Mouse (Mus musculus) cerebellum, postnatal 4 days (tissue): ENCODE measurements around the gene Magoh.

Source experiments
- DNase-seq, 2 experiments: peaks; one replicate each; pipeline ENCODE4 v3.0.0; 2022; ENCODE audit warnings: low spot score in 2 of 2, mixed read lengths in 1 of 2

The Magoh gene

DNA sequence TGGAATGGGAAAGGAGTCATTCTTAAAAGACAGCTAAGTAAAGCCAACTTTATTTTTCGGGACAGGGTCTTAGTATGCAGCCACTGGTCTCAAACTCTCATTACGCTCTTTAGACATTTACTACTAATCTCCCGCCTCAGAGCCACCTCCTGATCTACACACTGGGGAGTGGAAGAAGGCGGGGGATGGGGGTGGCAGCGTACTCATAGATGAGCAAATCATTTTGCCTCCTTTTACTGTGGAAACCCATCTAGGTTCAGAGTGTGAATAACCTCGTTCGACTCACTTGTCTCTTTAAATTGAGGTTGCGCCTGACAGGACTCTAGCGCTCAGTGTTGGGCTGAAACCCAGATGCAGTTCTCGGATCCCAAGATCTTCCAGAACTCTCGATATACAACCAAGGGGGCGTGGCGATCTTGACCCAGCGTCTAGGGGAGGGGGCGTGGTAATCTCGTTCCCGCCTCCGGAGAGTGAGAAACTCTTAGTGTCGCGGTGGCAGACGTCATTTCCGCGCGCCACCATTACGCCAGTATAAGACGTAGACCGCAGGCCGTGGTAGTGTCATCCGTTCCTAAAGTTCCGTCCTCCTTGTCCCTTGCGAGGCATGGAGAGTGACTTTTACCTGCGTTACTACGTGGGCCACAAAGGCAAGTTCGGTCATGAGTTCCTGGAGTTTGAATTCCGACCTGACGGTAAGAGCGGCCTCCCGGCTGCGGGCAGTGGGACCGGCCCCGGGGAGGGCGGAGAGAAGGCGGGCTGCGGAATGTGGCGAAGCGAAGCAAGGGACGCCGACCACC, at the start of gene Magoh:
Magoh (plus strand) TSS at position 502 of the 797 bp plus-strand sequence.
- peak; percentile 94 to 96 for DNase-seq

DNA sequence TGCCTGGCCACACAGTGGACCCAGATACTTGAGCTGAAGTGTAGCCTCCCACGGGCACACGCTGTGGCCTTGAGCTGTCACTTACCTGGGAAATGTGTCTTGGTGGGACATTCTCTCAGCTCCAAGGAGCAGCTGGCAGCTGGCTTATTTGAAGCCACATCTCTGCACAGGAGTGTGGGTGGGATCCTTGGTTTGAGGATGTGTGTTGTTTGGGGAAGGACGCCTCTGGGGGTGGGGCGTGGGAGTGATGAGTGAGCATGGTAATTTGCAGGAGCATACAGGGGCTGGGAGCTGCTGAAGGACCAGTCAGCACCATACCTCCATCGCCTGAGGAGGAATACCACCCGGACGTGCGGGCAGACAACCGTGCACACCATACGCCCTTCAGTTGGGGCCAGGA, 49.4 kb upstream of the Magoh start:
- DNase-seq: no peak

DNA sequence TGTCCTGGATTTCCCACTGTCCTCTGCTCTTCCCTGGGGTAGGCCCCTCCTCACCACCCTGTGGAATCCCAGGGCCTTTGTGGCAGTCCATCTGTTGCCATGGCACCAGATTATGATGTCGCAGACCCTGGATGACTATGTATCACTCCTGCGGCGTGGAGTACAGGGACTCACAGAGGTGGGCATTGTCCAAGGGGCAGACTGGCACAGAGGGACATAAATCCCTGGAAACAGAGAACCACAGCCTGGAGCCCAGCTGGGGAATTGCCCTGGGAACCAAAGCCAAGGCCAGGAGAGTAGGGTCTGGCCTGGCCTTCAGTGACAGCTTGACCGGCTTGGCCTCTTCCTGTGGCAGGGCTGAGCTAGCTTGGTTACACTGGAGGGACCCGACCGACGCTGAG, 48.7 kb upstream of the Magoh start:
- DNase-seq: no peak

DNA sequence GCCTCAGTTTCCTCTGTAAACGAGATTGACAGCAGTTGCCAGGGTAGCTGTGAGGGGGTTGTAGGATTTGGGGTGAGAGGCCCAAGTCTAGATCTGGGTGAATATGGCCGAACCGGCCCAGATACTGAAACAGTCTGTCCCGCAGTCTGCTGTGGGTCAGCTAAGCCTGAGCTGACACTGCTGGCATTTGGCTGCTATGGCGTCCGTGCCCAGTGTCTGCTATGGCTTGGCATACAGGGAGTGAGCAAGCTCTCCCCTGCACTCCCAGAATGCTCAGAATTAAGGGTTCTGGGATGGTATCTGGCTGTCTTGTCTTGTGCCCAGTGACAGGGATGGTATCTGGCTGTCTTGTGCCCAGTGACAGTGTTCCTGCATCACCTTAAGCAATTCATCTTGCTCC, 47.9 kb upstream of the Magoh start:
- DNase-seq: no peak

DNA sequence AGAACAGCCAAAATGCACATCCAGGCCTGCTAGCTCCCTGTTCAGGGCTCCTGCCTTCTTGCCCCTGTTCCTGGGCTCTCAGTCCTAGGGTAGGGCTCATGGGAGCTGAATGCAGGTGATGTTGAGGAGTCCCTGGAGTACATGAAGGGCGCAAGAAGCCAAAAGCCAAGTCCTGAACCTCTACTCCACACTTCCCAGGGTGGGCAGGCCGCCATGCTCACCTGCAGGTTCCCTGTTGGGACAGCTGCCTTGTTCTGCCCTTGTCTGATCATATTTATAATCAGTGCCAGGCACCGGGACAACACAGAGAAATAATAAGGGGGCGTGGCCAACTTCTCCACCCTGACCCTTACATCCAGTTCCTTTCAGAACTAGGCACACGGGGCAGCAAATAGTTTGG, 46.0 kb upstream of the Magoh start:
- DNase-seq: no peak

DNA sequence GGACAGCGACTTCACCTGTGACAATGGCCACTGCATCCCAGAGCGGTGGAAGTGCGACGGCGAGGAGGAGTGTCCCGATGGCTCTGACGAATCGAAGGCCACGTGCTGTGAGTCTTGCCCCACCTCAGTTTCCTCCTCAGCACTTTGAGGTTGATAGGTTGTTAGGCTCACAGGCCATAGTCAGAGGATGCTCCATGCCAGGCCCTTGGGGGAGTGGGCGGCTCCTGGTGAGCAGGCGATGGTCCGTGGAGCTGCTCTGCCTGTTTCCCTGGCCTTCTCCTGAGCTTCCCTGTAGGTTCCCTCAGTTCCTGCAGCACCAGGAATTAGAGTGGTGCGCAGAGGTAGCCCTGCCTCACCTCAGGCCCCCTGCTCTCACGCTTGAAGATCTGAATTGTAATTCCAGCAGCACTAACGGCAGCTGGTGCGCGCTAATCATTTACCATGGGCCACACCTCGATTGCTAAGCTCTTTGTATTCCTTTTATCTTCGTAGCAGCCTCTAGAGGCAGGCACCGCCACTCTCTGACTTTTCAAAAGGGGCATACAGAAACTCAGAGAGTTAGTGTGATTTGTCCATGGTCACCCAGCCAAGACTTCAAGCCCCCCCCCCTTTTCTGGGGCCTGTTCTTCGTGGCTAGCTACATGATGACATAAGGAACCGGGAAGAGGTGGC, 44.8 kb upstream of the Magoh start:
- DNase-seq: no peak

DNA sequence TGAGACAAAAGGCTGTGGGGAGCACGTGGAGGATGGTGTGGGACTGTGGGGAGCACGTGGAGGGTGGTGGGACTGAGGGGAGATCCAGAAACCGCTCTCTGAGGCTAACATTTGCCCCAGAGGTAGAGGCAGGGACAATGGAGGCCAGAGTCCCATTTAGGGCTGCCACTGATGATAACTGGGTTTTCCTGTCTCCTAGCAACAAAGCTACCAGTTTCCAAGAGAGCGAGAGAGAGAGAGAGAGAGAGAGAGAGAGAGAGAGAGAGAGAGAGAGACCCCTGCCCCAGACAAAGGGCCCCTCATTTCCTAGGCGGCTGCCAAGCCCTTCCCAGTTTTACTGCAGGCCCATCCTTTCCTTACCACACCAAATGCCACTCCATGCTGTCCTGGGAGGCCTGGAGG, 44.0 kb upstream of the Magoh start:
- DNase-seq: no peak

DNA sequence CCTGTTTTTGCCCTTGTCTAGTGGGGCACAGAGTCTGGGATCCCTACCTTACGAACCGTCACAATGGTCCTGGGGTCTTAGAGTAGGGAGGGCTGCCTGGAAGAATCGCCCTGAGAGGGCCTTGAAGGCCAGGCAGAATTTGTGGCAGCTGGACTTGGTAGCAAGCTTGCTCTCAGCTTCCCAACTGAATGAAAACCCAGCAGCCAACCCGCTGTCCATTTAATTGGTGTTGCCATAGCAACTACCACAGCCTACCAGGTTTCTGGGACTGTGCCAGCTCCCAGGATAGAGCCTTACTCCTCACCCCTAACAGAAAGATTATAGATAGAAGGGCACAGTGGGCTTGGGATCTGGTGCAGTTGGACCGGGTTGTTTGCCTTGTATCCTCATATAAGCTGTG, 42.8 kb upstream of the Magoh start:
- peak in 1 of 2 experiments; percentile 84 for DNase-seq

DNA sequence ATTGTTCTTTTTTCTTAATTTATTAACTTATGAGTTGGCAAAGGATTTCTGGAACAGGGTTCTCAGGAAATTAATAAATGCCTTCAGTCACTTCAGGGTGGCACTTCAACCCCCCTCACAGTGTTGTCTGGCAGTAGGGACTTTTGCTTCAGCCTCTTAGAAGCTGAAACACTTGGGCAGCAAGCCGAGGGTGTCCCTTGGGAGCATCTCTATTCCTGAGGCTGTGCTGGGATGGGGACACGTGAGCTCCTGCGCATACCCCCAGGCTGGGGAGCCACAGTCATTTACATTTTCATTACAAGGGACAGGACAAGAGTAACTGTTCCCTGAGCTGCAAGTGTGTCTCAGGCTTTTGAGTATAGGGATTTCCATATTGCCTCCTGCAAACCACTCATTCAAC, 41.6 kb upstream of the Magoh start:
- no peak for DNase-seq

DNA sequence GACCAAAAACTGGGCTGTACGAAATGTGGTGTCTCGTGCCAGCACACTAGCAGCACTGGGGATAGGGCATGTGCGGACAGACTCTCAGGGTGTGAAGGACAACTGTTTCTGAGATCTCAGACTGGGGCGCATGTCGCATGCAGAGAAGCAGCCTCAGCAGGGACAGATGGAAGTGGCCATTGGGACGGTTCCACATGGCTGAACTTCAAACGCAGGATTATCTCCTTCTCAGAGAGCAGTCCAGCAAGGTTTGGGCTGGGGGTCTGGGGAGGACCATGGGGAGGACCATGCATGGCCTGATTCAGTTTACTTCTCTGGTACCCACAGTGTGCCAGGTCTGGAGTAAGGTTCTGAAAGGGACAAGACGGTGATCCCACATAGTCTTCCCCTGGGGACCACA, 35.9 kb upstream of the Magoh start:
- DNase-seq: peak in 1 of 2 experiments; percentile 48

DNA sequence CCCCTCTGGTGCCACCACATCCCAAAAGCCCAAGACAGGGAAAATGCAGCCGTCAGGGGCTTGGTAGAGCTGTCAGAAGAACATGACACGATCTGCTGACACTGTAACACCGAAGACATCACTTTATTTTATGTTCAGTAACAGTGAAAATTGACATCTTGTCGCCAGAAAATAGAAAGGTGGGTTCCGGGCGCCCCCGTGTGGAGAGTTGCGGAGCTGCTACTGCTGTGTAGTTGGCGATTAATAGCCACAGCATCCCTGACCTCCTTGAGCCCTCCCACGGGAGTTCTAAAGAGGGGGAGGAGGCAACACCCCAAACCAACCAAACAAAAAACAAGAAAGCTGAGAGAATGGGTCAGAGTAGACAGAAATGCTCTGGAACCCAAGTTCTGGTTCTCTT, 34.6 kb upstream of the Magoh start:
- peak; percentile 90 for DNase-seq

DNA sequence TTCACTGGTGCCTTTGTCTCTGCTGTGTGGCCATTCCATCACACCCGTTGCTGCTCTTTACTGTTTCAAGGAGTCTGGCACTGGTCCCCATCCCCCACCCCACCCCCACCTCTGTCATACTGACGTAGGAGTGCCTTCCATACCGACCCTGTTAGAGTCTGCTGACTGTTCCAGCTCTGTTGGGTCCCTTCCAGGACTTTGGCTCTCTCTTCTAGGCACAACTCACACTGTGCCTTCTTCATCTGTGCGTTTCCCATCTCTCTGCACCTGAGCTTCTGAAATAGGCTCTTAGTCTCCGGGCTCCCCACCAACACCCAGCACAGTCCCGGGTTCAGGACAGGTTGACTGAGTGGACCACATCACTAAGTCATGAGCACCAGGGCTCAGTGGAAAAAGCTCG, 32.8 kb upstream of the Magoh start:
- DNase-seq: no peak

DNA sequence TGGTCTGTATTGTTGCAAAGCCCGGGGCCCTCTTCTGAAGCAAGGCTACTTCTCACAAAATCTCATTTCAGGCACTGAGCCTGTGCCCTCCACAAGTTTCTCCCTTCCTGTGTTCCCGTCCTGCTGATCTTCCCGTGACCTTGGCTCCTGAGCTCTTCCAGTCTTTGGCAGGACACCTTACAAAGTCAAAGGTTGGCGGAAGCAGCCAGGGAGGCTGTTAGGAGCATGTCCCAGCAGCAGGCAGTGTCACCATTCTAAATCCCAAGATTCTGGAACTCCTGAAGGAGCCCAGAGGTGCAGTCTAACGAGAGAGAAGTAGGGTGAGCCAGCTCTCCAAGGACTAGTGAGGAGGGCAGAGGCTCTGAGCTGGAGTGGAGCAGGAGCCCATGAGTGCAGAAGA, 31.0 kb upstream of the Magoh start:
- no peak for DNase-seq

DNA sequence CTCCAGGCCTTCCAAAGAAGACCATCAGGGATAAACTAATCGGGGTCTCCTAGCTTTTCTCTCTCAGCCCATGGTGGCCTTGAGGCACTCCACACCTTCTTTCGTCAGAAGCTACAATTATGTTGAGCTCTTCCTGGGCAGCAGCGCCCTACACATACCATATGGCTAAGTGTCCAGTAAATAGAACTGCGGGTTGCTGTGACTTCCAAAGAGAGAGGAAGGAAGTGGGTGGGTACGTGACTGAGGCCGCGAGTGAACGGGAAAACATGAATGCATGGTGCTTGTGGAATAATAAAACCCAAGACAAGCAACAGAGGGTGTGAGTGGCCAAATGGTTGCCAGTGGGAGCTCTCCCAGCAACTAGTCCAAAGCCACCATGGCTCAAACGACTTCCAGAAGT, 29.9 kb upstream of the Magoh start:
- no peak for DNase-seq

DNA sequence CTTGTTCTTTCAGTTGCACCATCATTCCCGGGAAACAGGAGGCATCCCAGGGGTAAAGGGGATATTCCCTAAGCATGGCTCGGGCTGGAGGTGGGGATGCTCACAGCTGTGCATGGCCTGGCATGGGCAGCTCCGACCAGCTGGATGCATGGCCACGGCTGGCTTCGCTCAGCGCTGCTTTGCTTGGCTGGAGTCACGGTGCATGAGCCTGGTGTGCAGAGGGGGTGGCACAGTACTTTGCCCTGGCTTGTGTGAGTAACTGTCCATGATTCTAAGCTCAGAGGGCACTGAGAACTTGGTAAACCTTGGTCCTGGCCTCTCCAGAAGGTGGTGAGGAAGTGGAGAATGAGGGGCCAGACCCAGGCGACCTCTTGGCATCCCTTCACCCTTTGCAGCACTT, 29.5 kb upstream of the Magoh start:
- DNase-seq: no peak

DNA sequence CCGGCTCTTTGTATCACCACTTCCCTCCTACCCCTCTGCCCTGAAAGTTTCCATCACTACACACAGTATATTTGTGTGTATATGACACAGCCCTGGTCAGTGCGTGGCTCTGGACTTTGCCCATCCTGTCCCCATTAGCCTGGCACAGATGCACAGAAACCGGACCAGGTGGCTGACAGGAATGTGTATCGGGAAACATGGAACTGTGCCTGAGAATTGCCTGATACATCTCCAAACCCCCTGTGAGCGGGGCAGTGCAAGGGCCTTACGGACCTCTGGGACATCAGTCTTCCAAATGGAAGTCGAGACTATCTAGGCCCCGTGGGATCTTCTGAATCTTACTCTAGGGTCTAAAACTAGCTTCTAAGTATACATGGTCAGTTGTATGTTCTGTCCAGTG, 26.2 kb upstream of the Magoh start:
- no peak for DNase-seq

DNA sequence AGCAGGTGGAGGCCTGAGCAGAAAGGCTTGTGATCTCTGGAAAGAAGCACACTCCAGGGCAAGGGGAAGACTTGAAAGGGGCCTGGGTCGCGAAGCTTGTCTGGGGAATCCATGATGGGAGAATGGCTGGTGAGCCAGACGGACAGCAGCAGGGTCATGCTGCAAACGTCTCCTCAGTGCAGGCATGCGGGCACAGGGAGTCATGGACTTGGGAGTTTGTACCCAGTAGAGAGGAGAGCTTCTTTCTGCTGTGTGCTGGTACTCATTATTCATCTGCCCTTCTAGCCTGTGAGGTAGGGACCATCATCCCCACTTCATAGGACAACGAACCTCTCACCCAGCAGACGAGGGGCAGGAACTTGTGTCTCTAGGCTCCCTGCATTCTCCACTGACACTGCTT, 25.7 kb upstream of the Magoh start:
- DNase-seq: no peak

DNA sequence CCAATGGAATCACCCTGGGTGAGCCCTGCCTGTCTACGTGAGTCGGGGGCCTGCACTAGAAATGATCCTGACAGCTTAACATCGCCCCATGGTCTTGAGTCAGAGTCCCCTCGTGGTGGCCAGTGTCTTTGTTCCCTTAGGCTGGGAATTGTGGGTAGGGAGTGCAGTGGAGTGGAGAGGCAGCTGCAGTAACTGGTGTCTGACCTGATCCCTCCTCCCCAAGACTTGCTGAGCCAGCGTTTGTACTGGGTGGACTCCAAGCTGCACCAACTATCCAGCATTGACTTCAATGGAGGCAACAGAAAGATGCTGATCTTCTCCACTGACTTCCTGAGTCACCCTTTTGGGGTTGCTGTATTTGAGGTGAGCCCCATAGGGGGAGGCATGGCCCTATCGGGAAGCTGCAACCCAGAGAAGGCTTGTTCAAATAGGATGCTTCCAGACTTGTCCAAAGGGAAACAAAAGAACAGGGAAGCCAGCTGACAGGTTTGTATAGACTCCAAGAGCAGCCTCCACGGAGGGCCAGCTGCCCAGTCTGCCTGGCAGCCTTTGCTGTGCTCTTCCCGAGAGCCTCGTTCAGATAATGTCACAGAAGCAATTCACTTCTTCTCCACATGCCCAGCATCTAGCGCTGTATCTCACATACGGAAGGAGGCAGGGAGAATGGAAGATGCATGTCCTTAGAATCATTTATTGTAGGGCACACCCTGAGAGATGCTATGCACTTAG, 22.4 kb upstream of the Magoh start:
- no peak for DNase-seq

DNA sequence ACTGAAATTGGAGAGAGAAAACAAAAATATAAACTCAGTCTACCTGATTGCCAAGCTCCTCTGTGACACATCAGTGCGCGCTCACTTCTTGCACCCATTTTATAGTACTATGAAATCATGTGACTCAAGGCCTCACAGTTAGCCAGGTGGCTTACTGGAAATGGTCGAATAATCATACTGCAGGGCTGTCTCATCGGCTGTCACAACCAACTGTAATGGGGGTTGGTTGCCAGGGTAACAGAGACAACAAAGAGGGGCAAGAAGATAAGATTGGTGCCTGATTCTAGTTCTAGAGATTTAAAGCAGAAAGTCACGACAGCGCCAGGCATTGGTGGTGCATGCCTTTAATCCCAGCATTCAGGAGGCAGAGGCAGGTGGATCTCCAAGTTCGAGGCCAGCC, 20.6 kb upstream of the Magoh start:
- DNase-seq: no peak

DNA sequence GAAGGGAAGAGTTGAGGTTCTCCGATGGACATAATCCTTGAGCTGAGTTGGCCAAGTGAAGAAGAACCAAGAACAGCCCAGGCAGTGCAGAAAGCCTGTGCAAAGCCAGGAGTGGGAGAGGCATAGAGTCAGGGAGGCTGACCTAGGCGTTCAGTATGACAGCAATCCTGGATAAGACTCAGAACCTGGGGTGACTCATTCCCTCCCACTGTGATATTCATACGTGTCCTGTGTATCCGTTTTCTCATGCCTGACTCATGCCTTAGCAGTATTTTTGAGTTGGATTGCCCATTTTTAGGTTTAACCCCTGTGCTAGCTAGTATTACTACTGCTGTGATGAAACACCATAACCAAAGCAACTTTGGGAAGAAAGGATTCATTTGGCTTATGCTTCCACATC, 14.7 kb upstream of the Magoh start:
- no peak for DNase-seq

DNA sequence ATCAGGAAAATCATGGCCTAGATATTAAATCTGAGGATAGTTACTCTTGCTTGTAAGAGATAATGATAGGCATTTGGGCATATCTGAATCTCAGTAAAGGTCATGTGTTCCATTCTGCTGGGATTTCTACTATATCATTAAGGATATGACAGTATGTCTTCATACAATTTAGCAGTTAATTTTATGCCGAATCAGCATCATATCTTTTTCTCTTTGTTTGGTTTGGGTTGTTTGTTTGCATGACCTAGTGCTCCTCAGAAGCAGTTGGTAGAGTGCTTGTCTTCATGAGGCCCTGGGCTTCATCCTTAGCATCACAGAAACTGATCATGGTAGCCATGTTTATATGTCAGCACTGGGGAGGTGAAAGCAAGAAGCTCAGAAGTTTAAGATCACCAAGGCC, 2.1 kb downstream of the Magoh start:
- DNase-seq: no peak

DNA sequence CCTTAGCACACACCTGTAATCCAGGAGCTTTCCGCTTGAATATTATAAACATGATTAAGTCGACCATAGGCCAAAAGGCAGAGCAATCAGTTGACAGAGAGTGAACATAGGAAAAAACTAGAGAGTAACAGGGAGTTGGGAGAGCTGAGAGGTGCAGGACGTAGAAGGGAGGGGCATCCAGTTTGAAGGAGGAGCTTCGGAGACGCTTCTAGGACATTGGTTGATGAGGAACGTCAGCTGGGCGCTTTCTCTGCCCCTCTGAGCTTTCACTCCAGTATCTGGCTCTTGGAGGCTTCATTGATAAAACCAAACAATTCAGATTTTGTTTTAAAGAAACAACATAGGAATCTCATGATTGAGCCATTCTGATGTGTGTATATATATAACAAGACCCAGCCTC, 6.8 kb downstream of the Magoh start:
- DNase-seq: no peak

DNA sequence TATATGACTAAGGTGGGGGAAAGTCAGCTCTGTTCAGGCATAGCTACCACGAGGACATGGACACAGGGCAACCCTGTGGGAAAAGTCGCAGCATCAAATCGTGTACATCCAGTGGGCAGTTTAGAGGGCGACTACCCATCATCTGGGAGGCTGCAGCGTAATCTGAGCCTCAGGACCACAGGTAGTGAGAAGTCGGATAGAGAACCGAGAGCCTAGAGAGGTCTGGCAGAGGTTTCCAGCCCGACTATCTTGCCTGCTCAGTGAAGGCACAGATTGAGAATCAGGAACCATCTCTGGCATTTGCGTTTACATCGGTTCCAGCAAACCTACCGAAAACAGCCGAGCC, 9.8 kb downstream of the Magoh start:
- DNase-seq: no peak
